Mouse (Mus musculus): ENCODE results near the gene Tpo. TPM values are rescaled to one million over a fixed set of nuclear protein-coding genes. Genes with fewer than 3 reads are reported as not detected.

Gene Tpo
- total RNA-seq (2021), result under 1 TPM; 0.20 to 0.25 TPM
- long read RNA-seq, experiment 1, result 0 reads
- long read RNA-seq, experiment 2, result 0 reads

DNA sequence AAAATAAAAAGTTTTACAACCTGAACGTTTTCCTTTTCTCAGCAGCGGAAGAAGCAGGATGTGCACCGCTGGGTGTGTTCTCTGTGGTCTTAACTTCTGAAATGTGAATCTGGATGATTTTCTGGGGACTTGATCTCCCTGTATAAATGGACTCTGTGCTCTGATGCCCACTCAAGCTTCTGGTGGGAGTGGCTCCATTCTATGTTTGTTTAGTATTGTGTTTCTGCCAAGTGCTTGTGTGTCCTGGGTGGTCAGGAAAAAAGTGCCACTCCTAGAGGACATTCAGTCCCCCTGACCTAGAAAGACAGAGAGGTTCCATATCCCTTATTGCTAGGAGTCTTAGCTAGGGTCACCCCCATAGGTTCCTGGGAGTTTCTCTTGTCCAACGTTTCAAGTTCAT, at the start of gene Tpo:
Gene Tpo (minus strand): TSS at position 101 of the 400 bp plus-strand sequence.
- TF ChIP-seq CTCF (conservative IDR thresholded peaks at IDR 0.05), result no peak
- H3K27ac ChIP-seq, result no peak within 1 kb of the TSS
- no peak for DNase-seq (ENCODE audit: low spot score in 2 of 2)
- H3K4me3 ChIP-seq, result no peak within 1 kb of the TSS

- no peak overlapping the region for H3K4me3 ChIP-seq
- no peak overlapping the region for H3K27ac ChIP-seq
- no peak for DNase-seq (ENCODE audit: low spot score in 2 of 2)
- no peak for TF ChIP-seq CTCF (conservative IDR thresholded peaks at IDR 0.05)
Measured at GRCm38 (mm10) chr12:30181721-30182120, 49.3 kb upstream of the Tpo start.

- Histone ChIP-seq H3K4me3 (no peak overlapping the region), H3K27ac (no peak overlapping the region)
- no peak for TF ChIP-seq CTCF (conservative IDR thresholded peaks at IDR 0.05)
- DNase-seq (ENCODE audit: low spot score in 2 of 2), result no peak
Measured at GRCm38 (mm10) chr12:30179623-30180022, 47.2 kb upstream of the Tpo start.

GRCm38 (mm10) chr12:30177966-30178365, 45.5 kb upstream of the Tpo start:
- no peak for TF ChIP-seq CTCF (conservative IDR thresholded peaks at IDR 0.05)
- H3K4me3 ChIP-seq, result no peak overlapping the region
- no peak for DNase-seq (ENCODE audit: low spot score in 2 of 2)

GRCm38 (mm10) chr12:30177529-30177928, 45.1 kb upstream of the Tpo start:
- no peak for DNase-seq (ENCODE audit: low spot score in 2 of 2)
- Histone ChIP-seq H3K27ac (no peak overlapping the region), H3K4me3 (no peak overlapping the region)
- no peak for TF ChIP-seq CTCF (conservative IDR thresholded peaks at IDR 0.05)

More at GRCm38 (mm10) chr12:30177966-30178365, 45.5 kb upstream of the Tpo start:
- no peak overlapping the region for H3K27ac ChIP-seq

DNA sequence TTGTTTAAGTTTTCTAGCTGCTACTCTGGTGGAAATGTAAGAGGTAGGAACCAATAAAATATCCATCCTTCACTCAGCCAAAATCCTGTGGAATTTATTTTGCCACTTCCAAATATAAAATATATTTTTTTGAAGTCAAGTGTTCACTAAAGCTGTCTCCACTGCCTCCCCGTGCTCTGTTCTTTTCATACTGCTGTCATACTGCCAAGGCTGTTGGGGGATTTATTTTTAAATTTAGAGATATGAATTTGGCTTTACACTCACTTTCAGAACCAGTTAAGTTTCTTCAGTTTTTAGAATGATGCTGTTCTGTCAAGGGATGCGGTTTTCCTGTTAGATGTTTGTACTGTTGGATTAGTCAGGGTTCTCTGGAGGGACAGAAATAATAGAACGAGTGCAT, 36.1 kb upstream of the Tpo start:
- peak in 1 of 2 experiments; percentile 51 for DNase-seq (ENCODE audit: low spot score in 2 of 2)
- Histone ChIP-seq H3K4me3 (no peak overlapping the region), H3K27ac (peak overlapping the region; percentile 53; the same call in 1 of the 2 replicates)
- TF ChIP-seq CTCF (conservative IDR thresholded peaks at IDR 0.05), result no peak

DNA sequence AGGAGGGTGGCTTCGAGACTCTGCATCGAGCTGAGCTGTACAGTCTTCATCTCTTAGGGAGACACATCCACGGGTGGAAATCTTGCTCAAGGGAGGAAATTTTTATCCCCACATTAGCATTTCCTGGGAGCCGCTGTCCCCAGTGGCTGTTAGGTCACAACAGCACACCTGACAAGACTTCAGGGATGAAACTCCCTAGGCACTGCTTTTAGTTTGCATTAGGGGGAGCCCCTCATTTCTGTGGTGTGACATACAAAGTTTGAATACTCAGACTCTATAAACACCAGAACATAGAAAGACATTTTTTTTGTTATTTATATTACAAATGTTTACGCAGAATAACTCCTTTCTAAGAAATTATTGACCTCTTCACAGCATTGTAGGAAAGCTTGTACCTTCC, 32.1 kb upstream of the Tpo start:
- Histone ChIP-seq H3K27ac (no peak overlapping the region), H3K4me3 (no peak overlapping the region)
- DNase-seq (ENCODE audit: low spot score in 2 of 2), result no peak
- no peak for TF ChIP-seq CTCF (conservative IDR thresholded peaks at IDR 0.05)

DNA sequence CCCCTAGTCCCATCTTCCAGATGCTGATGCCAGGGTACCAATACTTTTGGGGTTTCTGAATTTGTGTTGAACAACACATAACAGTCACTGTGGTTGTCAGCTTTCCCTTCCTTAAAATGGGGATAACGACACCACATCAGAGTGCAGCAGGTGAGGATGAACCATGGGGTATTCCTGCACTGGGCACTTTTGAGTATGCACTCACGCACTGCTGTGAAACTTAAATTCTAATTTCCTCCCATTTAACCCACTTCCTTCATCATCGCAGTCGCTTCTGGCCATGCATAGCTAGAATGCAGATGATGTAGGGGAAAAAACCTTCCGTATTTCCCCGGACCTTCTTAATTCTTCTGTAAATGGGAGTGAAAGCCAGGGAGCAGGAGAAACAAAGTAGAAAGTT, 31.6 kb upstream of the Tpo start:
- DNase-seq (ENCODE audit: low spot score in 2 of 2), result no peak
- no peak overlapping the region for H3K4me3 ChIP-seq
- no peak for TF ChIP-seq CTCF (conservative IDR thresholded peaks at IDR 0.05)
- no peak overlapping the region for H3K27ac ChIP-seq

DNA sequence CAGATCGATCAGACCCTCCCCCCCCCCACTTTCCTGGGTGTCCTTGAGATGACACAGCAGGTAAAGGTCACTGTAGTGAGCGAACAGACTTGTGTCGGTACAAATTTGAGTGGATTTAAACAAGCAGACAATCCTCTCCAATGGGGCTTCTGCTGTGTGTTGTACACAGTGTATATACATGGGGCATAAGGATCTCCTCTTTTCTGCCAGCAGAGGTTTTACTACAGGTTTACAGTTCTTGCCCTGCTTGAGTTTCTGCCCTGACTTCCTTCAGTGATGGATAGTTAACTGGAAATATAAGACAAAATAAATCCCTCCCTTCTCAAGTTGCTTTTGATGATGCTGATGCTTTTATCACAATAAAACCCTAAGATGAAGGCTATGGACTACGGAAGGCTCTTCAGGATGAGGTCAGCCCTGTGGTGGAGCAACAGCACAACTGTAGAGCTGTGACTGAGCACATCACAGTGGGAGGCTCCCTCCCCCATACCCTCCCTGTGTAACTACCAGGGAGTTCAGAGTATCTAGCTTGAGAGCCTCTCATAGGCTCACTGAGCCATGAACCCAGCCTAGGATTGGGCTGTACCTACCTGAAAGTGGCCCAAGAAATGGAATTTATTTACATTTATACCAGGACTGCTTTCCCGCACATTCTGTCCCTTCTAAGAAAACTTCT, 29.4 kb upstream of the Tpo start:
- Histone ChIP-seq H3K4me3 (no peak overlapping the region), H3K27ac (no peak overlapping the region)
- no peak for TF ChIP-seq CTCF (conservative IDR thresholded peaks at IDR 0.05)
- DNase-seq (ENCODE audit: low spot score in 2 of 2), result no peak

- Histone ChIP-seq H3K4me3 (no peak overlapping the region), H3K27ac (no peak overlapping the region)
- no peak for DNase-seq (ENCODE audit: low spot score in 2 of 2)
- no peak for TF ChIP-seq CTCF (conservative IDR thresholded peaks at IDR 0.05)
Measured at GRCm38 (mm10) chr12:30160475-30160874, 28.1 kb upstream of the Tpo start.

DNA sequence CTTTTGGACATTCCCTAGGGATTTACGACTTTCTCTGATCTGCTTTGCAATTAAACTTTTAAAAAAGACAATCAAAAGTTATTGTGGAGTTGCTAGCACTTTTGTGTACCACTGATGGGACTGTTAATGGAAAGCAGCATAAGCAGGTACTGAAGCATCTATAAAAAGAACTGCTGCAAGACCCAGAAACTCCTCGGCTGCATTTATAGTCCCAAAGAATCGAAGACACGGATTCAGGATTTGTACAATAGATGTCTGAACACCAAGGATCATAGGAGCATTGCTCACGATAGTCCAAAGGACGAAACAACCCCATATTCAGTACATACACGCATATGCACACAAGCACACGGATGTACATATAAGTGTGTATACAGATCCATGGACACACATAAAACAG, 27.4 kb upstream of the Tpo start:
- Histone ChIP-seq H3K27ac (no peak overlapping the region), H3K4me3 (no peak overlapping the region)
- no peak for DNase-seq (ENCODE audit: low spot score in 2 of 2)
- TF ChIP-seq CTCF (conservative IDR thresholded peaks at IDR 0.05), result no peak

DNA sequence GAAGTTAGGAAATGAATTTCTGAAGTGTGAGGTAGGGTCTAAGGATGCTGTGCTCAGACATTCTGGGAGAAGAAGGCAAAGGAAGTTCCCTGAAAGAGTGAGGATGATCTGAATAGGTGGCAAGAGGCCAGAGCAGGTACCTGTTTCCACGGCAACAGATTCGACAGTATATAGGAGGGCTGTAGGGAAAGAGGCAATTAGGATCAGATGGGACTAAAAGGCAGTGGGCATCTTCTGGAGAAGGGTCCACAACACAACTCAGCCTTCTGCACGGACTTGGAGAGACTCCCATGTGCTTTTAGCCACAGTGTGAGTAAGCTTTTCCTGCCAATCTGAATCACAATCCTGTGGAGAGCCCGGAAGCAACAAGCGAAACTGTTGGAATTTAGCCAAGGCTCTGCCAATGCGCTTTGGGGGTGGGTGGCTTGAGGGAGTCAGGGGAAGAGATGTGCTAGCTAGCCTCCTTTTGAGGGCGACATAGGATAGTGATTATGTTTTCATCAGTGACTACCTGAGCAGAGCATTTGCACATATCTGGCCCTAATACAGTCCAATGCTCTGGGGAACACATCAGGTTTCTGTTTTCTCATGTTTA, 21.8 kb upstream of the Tpo start:
- 0 out of 2 replicates have a peak, but pooled peaks have one; percentile 10 for TF ChIP-seq CTCF (conservative IDR thresholded peaks at IDR 0.05)
- H3K27ac ChIP-seq, result no peak overlapping the region
- no peak for DNase-seq (ENCODE audit: low spot score in 2 of 2)
- H3K4me3 ChIP-seq, result no peak overlapping the region

GRCm38 (mm10) chr12:30142085-30142484, 9.7 kb upstream of the Tpo start:
- peak; percentile 69 for TF ChIP-seq CTCF (conservative IDR thresholded peaks at IDR 0.05)
- Histone ChIP-seq H3K4me3 (no peak overlapping the region), H3K27ac (no peak overlapping the region)
- DNase-seq (ENCODE audit: low spot score in 2 of 2), result peak; percentile 13 to 41

DNA sequence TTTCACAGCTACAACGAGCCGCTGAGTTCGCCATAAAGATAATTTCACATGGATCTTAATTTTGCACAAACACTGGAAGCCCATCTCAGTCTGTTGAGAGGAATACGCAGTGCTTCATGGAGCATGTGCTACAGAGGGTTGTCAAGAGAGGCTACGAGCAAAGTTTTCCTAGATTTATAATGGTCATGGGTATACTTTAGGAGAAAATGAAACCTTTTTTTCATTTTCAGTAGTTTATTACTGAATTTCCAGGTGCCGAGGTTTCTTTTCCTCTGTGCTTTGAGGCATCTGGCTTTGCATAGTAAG, 3.1 kb downstream of the Tpo start:
- no peak for DNase-seq (ENCODE audit: low spot score in 2 of 2)
- peak overlapping the region; percentile 69 for H3K27ac ChIP-seq
- TF ChIP-seq CTCF (conservative IDR thresholded peaks at IDR 0.05), result no peak
- peak overlapping the region; percentile 38 for H3K4me3 ChIP-seq
